Mouse (Mus musculus) heart, postnatal 0 days (tissue): ENCODE results near the gene Gm20075. TPM values are rescaled to one million over a fixed set of nuclear protein-coding genes. Genes with fewer than 3 reads are reported as not detected.
"Not testable (repeated sequence)": the region's sequence is repeated elsewhere in the genome, so short reads cannot be mapped to it uniquely, and the experiment has no call there.

Experiments used
- ATAC-seq: fragments of 200-750 bp; cut with Nextera tagmentation; 2 replicates; pipeline ENCODE4 v1.8.0; 2017; ENCODE audit warnings: low read depth, moderate number of reproducible peaks, moderate library complexity; ENCODE audit not compliant: insufficient read depth
- DNase-seq: peaks from one replicate; pipeline ENCODE4 v3.0.0-alpha.2; 2016; ENCODE audit warnings: low spot score
- H3K27ac ChIP-seq: fragments of 300-500 bp; sonication (generic); 2 replicates; pipeline ENCODE4 v1.5.1; 2014; ENCODE audit warnings: low read depth, mild to moderate bottlenecking
- H3K27me3 ChIP-seq: fragments of 300-500 bp; sonication (generic); 2 replicates; pipeline ENCODE4 v1.6.1; 2014; ENCODE audit warnings: low read length, mixed read lengths; ENCODE audit not compliant: control insufficient read depth, insufficient read depth
- H3K36me3 ChIP-seq: fragments of 300-500 bp; sonication (generic); replicated peaks from 2 replicates; pipeline ENCODE4 v1.6.1; 2014; ENCODE audit warnings: low read length, mixed read lengths; ENCODE audit not compliant: control insufficient read depth, insufficient read depth
- H3K4me1 ChIP-seq: fragments of 300-500 bp; sonication (generic); 2 replicates; pipeline ENCODE4 v1.6.1; 2014; ENCODE audit warnings: antibody characterized with exemption; ENCODE audit not compliant: control insufficient read depth, insufficient read depth
- H3K4me2 ChIP-seq: fragments of 300-500 bp; sonication (generic); 2 replicates; pipeline ENCODE4 v1.6.1; 2014; ENCODE audit warnings: low read depth, mild to moderate bottlenecking, low read length, moderate library complexity
- H3K4me3 ChIP-seq: fragments of 300-500 bp; sonication (generic); 2 replicates; pipeline ENCODE4 v1.5.1; 2014; ENCODE audit warnings: low read depth, low read length
- H3K9ac ChIP-seq: fragments of 300-500 bp; sonication (generic); replicated peaks from 2 replicates; pipeline ENCODE4 v1.6.1; 2014; ENCODE audit warnings: low read depth, low read length, mixed read lengths
- H3K9me3 ChIP-seq: fragments of 300-500 bp; sonication (generic); replicated peaks from 2 replicates; pipeline ENCODE4 v1.6.1; 2016; ENCODE audit warnings: low read length; ENCODE audit not compliant: control insufficient read depth
- CTCF ChIP-seq: IDR thresholded peaks from 2 replicates; pipeline ENCODE4 v1.5.1; 2016; ENCODE audit warnings: antibody characterized with exemption, control low read depth, low read depth
- EP300 ChIP-seq: IDR thresholded peaks from 2 replicates; pipeline ENCODE4 v1.6.1; 2016; ENCODE audit warnings: antibody characterized with exemption, low read depth
- WGBS: fragments of 180-500 bp; shearing (Covaris S2); extraction: QIAGEN DNeasy Blood & Tissue Kit; methylation state at CpG from one replicate; pipeline ENCODE4 v1.1.7; 2014; 5-methylcytosine and 5-hydroxymethylcytosine counted together
- polyA plus RNA-seq: library from polyadenylated mRNA; unstranded; fragments of >200 nt; fragmentation: Nextera tagmentation; extraction: Ambion mirVana; gene quantifications from 2 replicates; pipeline ENCODE4 v1.2.1, GENCODE M21; 2015
- total RNA-seq: library from RNA; depleted of rRNA; stranded (reverse); fragments of >200 nt; gene quantifications from 2 replicates; pipeline ENCODE4 v1.2.3, GENCODE M21; 2014; ENCODE audit warnings: low replicate concordance; rRNA removed

Gene Gm20075
- total RNA-seq (1.9 and 9.7 TPM in 2 replicates), polyA plus RNA-seq (31.3 and 35.2 TPM in 2 replicates)

DNA sequence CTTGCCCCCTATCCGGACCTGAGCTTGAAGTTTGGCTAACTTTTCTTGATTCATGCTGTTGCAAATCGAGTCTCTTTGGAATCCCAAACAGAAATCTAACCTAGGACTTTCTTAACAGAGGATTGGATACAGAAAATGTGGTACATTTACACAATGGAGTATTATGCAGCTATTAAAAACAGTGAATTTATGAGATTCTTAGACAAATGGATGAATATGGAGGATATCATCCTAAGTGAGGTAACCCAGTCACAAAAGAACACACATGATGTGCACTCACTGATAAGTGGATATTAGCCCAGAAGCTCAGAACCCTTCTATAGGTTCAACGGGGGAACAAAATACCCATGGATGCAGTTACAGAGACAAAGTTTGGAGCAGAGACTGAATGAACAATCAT, at the start of gene Gm20075:
Gm20075 (minus strand) TSS at position 101 of the 400 bp plus-strand sequence.
- ATAC-seq, result not testable (repeated sequence)

DNA sequence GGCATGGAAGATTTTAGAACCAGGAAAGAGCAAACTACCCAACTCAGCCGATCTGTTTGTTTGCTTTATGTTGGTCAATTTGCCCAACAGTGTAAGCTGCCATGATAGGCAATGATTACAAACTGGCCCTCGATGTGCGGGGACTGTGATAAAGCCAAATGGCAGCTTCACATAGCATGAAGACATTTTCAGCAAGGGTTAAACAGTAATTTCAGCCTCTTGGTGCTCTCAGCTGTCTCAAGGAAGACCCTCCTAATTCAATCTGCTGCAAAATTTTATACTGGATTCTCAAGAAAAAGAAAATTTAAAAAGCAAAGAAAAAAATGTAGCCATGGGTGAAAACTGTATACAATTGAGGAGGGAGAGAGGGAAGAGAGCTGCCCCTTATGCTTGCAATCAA, 47.9 kb upstream of the Gm20075 start:
- no peaks in the 10 kb centered on the region for H3K9me3 ChIP-seq
- DNase-seq, result no peak

More for the DNA sequence above, at the start of gene Gm20075:
- WGBS, result 67% methylated on average over 3 of the region's 3 CpGs
- H3K9me3 ChIP-seq, H3K36me3 ChIP-seq, H3K27ac ChIP-seq, DNase-seq, H3K4me3 ChIP-seq, H3K27me3 ChIP-seq, H3K4me2 ChIP-seq, H3K4me1 ChIP-seq, H3K9ac ChIP-seq: not testable (repeated sequence)

DNA sequence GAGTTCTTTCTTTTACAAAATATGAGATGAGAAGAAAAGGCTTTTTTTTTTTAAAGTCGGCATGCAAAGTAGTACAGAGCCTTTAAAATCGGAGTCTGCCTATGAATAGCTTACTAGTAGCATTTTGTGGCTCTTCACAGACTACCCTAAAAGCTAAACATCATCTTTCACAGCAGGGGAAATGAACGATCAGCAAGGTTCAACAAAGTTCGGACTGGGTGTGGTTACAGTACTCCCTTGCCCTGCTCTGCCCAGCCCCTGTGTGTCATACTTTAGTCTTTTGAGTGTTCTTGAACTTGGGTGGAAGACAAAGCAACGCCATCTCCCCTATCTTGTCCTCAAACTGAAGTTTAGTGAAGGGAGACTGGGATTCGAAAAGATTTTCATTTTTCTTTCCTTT, 45.5 kb upstream of the Gm20075 start:
- TF ChIP-seq CTCF (no peak), EP300 (no peak)
- Histone ChIP-seq H3K9me3 (no peaks in the 10 kb centered on the region), H3K4me3 (no peak overlapping the region), H3K4me2 (no peak overlapping the region), H3K27ac (no peak overlapping the region), H3K36me3 (no peaks in the 10 kb centered on the region), H3K4me1 (peaks cover 4% of the 10 kb centered on the region; the same call in 1 of the 2 replicates), H3K27me3 (peaks cover 31% of the 10 kb centered on the region), H3K9ac (no peak overlapping the region)
- WGBS, result 72% methylated on average over 6 of the region's 6 CpGs
- DNase-seq (no peak), ATAC-seq (no peak)

More for the DNA sequence above, 47.9 kb upstream of the Gm20075 start:
- no peaks in the 10 kb centered on the region for H3K36me3 ChIP-seq
- H3K4me3 ChIP-seq, result no peak overlapping the region
- H3K27ac ChIP-seq, result no peak overlapping the region
- TF ChIP-seq CTCF (no peak), EP300 (no peak)
- no peak for ATAC-seq
- peaks cover 10% of the 10 kb centered on the region for H3K4me1 ChIP-seq
- 73% methylated on average over 3 of the region's 3 CpGs for WGBS
- no peak overlapping the region for H3K4me2 ChIP-seq
- peaks cover 55% of the 10 kb centered on the region for H3K27me3 ChIP-seq
- H3K9ac ChIP-seq, result no peak overlapping the region

DNA sequence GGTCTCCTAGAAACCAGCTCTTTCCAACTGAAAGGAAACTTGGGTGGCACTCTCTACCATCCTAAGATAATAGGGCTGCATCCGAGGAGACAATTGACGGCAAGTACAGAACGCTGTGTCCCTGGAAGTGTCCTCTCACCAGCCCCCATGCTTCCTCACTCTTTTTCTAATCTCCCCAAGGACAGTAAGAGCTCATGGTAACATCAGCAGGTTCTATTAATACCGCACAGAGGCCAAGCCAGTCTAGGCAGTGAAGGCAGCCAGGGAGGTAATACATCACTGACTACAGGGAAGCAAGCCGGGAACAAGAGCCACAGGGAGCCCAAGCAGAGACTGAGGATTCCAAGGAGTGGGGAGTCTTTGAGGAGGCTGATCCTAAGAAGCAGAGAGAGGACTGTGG, 43.8 kb upstream of the Gm20075 start:
- no peak for ATAC-seq
- 42% methylated on average over 5 of the region's 5 CpGs for WGBS

DNA sequence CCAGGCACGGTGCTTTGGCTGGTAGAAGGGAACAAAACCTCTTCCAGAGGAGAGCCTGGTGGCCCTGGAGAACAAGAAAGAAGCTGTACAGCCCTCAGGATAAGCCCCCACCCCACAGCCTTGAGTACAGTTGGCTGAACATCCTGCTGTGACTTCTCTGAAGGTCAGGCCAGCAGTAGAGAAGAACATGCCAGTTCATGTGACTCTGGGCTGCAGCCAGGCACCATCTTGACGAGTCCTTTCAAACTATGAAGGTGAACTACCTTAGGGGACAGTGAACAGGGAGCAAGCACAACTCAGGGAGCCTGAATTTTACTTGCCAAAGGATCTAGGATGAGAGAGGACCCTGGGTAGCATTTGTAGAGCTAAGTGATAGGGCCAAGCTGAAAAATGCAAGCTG, 31.5 kb upstream of the Gm20075 start:
- no peak overlapping the region for H3K27ac ChIP-seq
- H3K9ac ChIP-seq, result no peak overlapping the region
- TF ChIP-seq CTCF (no peak), EP300 (no peak)
- DNase-seq (no peak), ATAC-seq (no peak; the same call in 1 of the 2 replicates)
- 59% methylated on average over 2 of the region's 2 CpGs for WGBS
- H3K4me2 ChIP-seq, result no peak overlapping the region
- no peaks in the 10 kb centered on the region for H3K9me3 ChIP-seq
- no peaks in the 10 kb centered on the region for H3K27me3 ChIP-seq
- H3K4me3 ChIP-seq, result no peak overlapping the region
- H3K36me3 ChIP-seq, result no peaks in the 10 kb centered on the region
- peaks cover 5% of the 10 kb centered on the region; the same call in 1 of the 2 replicates for H3K4me1 ChIP-seq

More for the DNA sequence above, 43.8 kb upstream of the Gm20075 start:
- no peak for TF ChIP-seq CTCF
- TF ChIP-seq EP300, result no peak
- DNase-seq, result no peak
- Histone ChIP-seq H3K9me3 (no peaks in the 10 kb centered on the region), H3K4me1 (peaks cover 4% of the 10 kb centered on the region; the same call in 1 of the 2 replicates), H3K4me2 (no peak overlapping the region), H3K36me3 (no peaks in the 10 kb centered on the region), H3K9ac (no peak overlapping the region), H3K27me3 (peaks cover 14% of the 10 kb centered on the region), H3K27ac (no peak overlapping the region), H3K4me3 (no peak overlapping the region)

DNA sequence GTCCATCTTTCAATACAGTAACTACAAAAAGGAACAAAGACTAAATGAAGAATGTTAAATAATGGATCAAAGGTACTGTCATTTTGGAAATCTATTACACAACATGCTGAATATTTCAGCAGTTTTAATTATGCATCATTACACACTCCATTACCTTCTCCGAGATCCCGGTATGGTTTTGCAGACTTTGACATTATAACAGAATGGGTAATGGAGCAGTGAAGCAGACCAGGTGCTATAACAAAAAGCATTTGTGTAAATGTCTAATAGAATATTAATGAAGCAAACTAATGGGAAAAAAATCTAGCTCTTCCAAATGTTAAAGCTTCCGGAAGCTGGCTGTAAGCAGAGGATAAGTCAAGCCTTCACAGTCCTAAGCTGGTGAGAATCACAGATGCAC, 29.6 kb upstream of the Gm20075 start:
- 90% methylated on average over 3 of the region's 3 CpGs for WGBS
- Histone ChIP-seq H3K4me1 (peaks cover 5% of the 10 kb centered on the region; the same call in 1 of the 2 replicates), H3K36me3 (no peaks in the 10 kb centered on the region), H3K9ac (no peak overlapping the region), H3K4me2 (no peak overlapping the region), H3K4me3 (no peak overlapping the region), H3K9me3 (no peaks in the 10 kb centered on the region), H3K27ac (no peak overlapping the region), H3K27me3 (no peaks in the 10 kb centered on the region)
- DNase-seq, result no peak
- TF ChIP-seq EP300 (no peak), CTCF (no peak)
- no peak for ATAC-seq
